Mouse (Mus musculus) kidney, postnatal 14 days (tissue): ENCODE data around the gene Gjb2.

Experiments
- DNase-seq: peaks from one replicate; pipeline ENCODE4 v3.0.0; 2022; ENCODE audit warnings: mixed read lengths

The Gjb2 gene

GRCm38 (mm10) chr14:57104106-57105023 lies at the start of gene Gjb2:
Gene Gjb2 (minus strand): TSS chr14:57104702.
- peak; percentile 83 for DNase-seq

DNA sequence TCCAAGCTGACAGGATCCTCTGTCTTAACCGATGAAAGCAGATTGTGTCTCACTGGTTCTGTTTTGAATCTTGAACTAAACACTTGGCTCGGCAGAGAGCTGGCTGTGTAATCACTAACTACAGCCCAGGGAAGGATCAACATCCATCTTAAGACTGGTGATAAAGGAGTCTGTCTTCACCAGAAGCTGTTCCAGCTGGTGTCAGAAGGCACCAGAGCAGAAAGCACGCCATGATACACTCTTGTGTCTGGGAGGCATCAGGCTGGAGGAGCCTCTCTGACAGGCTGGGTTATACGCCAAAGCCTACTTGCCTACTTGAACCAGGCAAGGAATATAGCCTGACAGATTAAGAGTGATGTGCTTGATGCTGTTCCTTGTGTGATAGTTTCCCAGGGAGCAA lies 41.2 kb upstream of the Gjb2 start:
- no peak for DNase-seq

GRCm38 (mm10) chr14:57135265-57135664 lies 30.8 kb upstream of the Gjb2 start:
- no peak for DNase-seq

- no peak for DNase-seq
These were observed 28.7 kb upstream of the Gjb2 start, which contains the start of gene Gjb6 for GRCm38 (mm10) chr14:57133161-57133661. Gene Gjb6 (minus strand): TSS chr14:57133611.

- DNase-seq, result no peak
These were observed 22.9 kb upstream of the Gjb2 start for GRCm38 (mm10) chr14:57127383-57127782.

DNA sequence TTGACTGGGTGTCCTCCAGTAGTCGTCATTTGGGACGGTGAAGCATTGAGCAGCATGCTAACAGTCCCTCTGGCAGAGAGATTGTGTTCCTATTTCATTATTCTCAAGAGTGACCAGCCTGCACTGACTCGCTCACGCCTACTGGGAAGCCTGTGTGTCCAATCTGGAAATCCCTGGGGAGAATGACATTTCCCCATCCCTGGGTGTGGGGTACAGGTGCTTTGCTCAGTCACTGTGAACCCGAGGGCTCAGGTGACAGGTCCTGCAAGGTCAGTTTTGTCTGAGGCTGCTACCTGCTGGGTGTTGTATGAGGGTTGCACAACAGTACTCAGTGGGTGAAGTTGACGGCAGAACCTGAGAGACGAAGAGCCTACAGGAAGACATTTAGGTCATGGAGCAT lies 17.8 kb upstream of the Gjb2 start:
- DNase-seq, result no peak

DNA sequence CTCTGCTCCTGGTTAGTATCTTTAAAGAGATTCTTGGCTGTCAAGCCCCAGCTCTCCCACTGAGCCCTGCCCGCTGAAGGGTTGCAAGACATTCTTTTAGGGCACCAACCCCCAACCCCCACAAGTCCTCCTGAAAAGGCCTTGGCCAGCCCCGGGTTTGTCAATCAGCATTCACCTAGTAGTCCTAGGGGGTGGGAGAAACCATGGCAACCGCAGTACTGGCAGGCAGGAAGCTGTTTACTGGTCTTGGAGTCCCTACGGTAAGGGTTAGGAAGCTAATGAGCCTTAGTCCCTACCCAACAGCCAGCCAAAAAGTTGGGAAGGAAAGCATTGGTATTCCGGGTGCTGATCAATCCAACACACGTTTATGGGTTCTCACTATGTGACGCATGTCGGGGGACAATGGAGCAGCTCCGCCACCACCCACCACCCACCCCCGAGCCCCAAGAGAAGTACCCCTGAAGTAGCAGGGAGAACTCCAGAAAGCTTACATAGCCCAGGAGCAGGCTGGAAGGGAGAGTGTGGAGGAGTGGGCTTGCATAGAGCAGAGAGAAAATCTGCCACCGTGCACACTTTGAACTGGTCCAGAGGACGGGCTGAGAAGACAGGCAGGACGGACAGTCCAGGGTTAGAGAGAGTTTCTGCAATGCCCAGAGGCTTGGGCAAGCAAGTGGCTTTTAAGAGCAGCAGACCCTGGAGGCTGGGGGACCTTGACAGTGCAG lies 11.5 kb upstream of the Gjb2 start, which contains the start of gene Gm4491:
Gm4491 (minus strand) TSS at position 61 of the 722 bp plus-strand sequence.
- no peak for DNase-seq

- peak; percentile 51 for DNase-seq
These were observed 4.7 kb upstream of the Gjb2 start for GRCm38 (mm10) chr14:57109194-57109593.

DNA sequence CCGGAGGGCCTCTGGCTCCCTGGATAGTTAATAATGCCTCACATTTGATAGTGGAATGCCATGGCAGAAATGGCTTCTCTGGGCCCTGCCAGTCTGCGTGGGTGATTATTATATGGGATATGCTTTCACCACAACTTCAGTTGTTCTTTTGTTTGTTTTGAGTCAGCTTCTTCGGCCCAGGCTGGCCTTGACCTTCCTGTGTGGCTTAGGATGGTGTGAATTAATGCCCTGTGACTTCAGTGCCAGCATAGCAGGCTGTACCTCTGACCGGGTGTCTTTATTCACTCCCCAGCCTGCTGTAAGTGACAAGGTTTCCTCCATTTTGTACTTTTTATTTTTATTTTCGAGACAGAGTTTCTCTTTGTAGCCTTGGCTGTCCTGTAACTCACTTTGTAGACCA lies 3.4 kb upstream of the Gjb2 start:
- no peak for DNase-seq

DNA sequence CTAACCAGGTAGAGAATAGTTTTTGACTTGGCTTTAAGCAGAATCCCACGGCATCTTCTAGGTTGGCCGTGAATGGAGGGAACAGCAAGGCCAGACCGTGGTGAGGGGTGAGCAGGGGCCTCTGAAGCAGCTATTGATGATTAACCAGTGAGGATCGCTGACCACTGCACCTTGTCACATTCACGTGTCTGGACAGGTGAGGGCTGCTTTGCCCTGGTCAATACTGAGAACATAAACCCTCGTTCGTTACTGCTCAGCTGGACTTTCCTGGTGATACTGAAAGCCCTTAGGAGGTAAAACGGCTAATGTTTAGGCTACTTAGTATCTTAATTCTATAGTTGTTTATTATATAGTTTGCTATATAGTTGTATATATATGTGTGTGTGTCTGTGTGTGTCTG lies 2.6 kb upstream of the Gjb2 start:
- peak; percentile 59 for DNase-seq

DNA sequence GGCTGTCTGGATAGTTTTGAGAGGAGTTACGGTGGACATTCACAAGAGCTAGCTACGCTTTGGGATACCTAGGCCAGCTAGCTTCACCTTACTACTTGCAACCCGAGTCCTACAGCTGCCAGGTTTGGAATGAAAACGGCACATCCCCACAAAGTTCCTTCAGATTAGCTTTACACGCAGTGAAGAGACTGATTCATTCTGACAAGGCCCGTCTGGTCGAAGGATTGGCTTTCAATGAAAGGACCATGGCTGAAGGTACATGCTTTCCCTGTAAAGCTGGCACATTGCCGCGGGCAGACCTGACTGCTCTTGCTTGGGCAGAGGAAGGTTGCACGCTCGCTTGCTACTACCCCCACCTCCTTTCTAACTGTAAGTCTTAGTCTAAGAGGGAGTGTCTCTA lies 1.2 kb upstream of the Gjb2 start:
- no peak for DNase-seq

DNA sequence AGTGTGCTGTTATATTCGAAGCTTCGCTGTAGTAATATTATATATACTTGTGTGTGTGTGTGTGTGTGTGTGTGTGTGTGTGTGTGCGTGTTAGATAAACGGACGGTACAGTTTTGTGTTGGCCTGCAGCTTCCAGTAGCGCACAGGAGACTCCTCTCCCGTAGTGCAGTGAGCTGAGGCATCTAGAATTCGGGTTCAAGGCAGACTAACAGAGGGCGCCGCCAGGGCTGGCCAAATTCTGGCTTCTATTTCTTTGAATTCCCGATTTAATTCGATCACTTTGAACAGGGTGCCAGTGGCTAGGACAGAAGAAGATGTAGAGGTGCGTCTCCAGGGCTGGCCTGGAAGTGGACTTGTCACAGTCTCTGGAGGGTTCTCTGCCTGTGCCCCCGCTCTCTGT lies 609 bp upstream of the Gjb2 start:
- no peak for DNase-seq

DNA sequence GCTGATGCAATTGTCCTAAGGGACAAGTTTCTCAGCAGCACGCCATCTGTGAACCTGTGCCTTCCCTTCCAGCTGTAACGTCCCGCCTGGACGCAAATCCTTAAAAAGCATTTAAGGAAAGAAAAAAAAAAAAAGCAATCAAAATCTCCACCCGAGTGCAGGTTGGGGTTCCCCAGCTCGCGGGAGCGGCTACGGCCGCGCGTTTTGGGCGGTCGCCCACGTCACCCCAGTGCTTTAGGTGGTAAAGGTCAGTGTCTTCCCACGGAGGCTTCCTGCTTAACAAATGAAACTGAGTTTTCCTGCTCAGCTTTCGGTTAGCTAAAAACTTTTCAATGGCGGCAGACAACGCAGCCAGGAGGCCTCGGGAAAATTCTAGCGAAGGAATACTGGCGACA lies 794 bp downstream of the Gjb2 start:
- peak; percentile 24 for DNase-seq

DNA sequence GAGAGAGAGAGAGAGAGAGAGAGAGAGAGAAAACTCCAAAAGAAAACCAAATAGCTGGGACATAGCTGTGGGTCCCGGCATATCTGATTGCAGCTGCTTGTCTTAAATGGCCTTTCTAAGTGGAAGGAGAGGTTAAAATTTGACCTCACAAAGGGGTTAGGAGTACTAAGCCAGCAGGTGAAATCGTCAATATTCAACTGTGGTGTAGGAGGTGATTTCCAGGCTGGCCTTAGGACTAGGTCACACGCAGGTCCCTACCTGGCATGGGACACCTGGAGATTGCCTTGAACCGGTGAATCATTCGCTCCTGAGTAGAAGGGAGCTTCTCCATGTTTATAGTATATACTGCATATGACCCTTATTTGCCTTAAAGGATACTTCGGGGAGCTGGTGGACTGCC lies 1.4 kb downstream of the Gjb2 start:
- no peak for DNase-seq

GRCm38 (mm10) chr14:57101623-57102022 lies 2.9 kb downstream of the Gjb2 start:
- DNase-seq, result no peak

- DNase-seq, result no peak
These were observed 8.6 kb downstream of the Gjb2 start for GRCm38 (mm10) chr14:57095855-57096254.

- peak; percentile 72 for DNase-seq
These were observed 11.5 kb downstream of the Gjb2 start for GRCm38 (mm10) chr14:57093029-57093428.

GRCm38 (mm10) chr14:57090001-57090400 lies 14.5 kb downstream of the Gjb2 start:
- DNase-seq, result no peak

GRCm38 (mm10) chr14:57089107-57089506 lies 15.4 kb downstream of the Gjb2 start:
- DNase-seq, result peak; percentile 85

- peak; percentile 52 for DNase-seq
These were observed 20.3 kb downstream of the Gjb2 start for GRCm38 (mm10) chr14:57084180-57084668.

DNA sequence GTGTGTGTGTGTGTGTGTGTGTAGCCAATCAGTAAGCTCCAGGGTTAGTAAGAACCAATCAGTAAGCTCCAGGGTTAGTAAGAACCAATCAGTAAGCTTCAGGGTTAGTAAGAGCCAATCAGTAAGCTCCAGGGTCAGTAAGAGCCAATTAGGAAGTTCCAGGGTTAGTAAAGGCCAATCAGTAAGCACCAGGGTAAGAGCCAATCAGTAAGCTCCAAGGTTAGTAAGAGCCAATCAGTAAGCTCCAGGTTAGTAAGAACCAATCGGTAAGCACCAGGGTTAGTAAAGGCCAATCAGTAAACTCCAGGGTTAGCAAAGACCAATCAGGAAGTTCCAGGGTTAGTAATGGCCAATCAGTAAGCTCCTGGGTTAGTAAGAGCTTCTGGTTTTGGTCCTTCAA lies 21.6 kb downstream of the Gjb2 start:
- DNase-seq, result no peak

DNA sequence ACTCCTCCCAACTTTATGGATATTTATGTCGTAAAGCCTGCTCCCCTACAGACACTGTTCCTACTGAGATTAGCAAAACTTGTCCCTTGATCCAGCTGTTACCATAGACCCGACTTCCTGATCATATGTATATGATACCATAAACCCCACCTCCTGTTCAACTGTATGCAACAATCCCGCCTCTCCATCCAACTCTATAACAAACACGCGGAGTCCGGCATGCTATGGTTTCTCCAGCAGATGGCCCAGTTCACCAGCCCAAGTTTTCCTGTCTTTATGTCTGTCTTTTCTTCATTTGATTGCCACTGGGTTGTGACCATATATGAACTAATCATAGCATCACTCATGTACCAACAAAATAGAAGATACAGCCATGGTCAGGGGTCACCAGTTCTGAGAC lies 29.0 kb downstream of the Gjb2 start:
- DNase-seq, result peak; percentile 22

GRCm38 (mm10) chr14:57069906-57070305 lies 34.6 kb downstream of the Gjb2 start:
- peak; percentile 51 for DNase-seq

- DNase-seq, result no peak
These were observed 38.4 kb downstream of the Gjb2 start for GRCm38 (mm10) chr14:57066053-57066452.
